Mouse (Mus musculus) midbrain, postnatal 0 days (tissue): Measurements from ENCODE around the gene Laptm4a. TPM values are rescaled to one million over a fixed set of nuclear protein-coding genes. Genes with fewer than 3 reads are reported as not detected.

ENCODE experiments used
- ATAC-seq: fragments of 200-750 bp; cut with Nextera tagmentation; 2 replicates; pipeline ENCODE4 v1.8.0; 2017; ENCODE audit warnings: moderate number of reproducible peaks, mild to moderate bottlenecking, moderate TSS enrichment, moderate library complexity; ENCODE audit not compliant: low FRiP score
- DNase-seq: peaks from one replicate; pipeline ENCODE4 v3.0.0-alpha.2; 2015; ENCODE audit warnings: low spot score
- H3K27ac ChIP-seq: fragments of 300-500 bp; sonication (generic); 2 replicates; pipeline ENCODE4 v1.5.1; 2014; ENCODE audit warnings: low read depth, mild to moderate bottlenecking, low read length, mixed read lengths
- H3K27me3 ChIP-seq: fragments of 300-500 bp; sonication (generic); 2 replicates; pipeline ENCODE4 v1.6.1; 2014; ENCODE audit warnings: low read length, control low read depth, mixed read lengths; ENCODE audit not compliant: insufficient read depth
- H3K36me3 ChIP-seq: fragments of 300-500 bp; sonication (generic); 2 replicates; pipeline ENCODE4 v1.6.1; 2014; ENCODE audit warnings: low read length, control low read depth, mixed read lengths; ENCODE audit not compliant: insufficient read depth
- H3K4me1 ChIP-seq: fragments of 300-500 bp; sonication (generic); 2 replicates; pipeline ENCODE4 v1.6.1; 2014; ENCODE audit warnings: mild to moderate bottlenecking, control low read depth, antibody characterized with exemption, low read length, mixed read lengths; ENCODE audit not compliant: insufficient read depth
- H3K4me2 ChIP-seq: fragments of 300-500 bp; sonication (generic); 2 replicates; pipeline ENCODE4 v1.6.1; 2014; ENCODE audit warnings: low read depth, mild to moderate bottlenecking, low read length, mixed read lengths; ENCODE audit not compliant: poor library complexity, severe bottlenecking
- H3K4me3 ChIP-seq: fragments of 300-500 bp; sonication (generic); 2 replicates; pipeline ENCODE4 v1.5.1; 2014; ENCODE audit warnings: low read depth, mild to moderate bottlenecking, low read length, moderate library complexity
- H3K9ac ChIP-seq: fragments of 300-500 bp; sonication (generic); replicated peaks from 2 replicates; pipeline ENCODE4 v1.6.1; 2014; ENCODE audit warnings: mild to moderate bottlenecking, low read length, moderate library complexity, mixed read lengths; ENCODE audit not compliant: poor library complexity, severe bottlenecking
- H3K9me3 ChIP-seq: fragments of 300-500 bp; sonication (generic); 2 replicates; pipeline ENCODE4 v1.6.1; 2016; ENCODE audit warnings: low read length, control low read depth
- CTCF ChIP-seq: IDR thresholded peaks from 2 replicates; pipeline ENCODE4 v1.5.1; 2016; ENCODE audit warnings: antibody characterized with exemption, mild to moderate bottlenecking
- WGBS: fragments of 180-500 bp; shearing (Covaris S2); extraction: QIAGEN DNeasy Blood & Tissue Kit; methylation state at CpG from one replicate; pipeline ENCODE4 v1.1.7; 2014; 5-methylcytosine and 5-hydroxymethylcytosine counted together
- polyA plus RNA-seq: library from polyadenylated mRNA; unstranded; fragments of >200 nt; fragmentation: Nextera tagmentation; extraction: Ambion mirVana; gene quantifications from 2 replicates; pipeline ENCODE4 v1.2.1, GENCODE M21; 2015
- total RNA-seq: library from RNA; depleted of rRNA; stranded (reverse); fragments of >200 nt; gene quantifications from 2 replicates; pipeline ENCODE4 v1.2.3, GENCODE M21; 2014

Laptm4a gene
- total and polyA plus RNA-seq, 2 experiments from 2014 or later = 177 to 225 TPM

GRCm38 (mm10) chr12:8940011-8941005, 18.8 kb downstream of the Laptm4a start:
- TF ChIP-seq CTCF = no peak
- no peak for ATAC-seq
- Histone ChIP-seq H3K4me3 (no peak overlapping the region), H3K9me3 (no peaks in the 10 kb centered on the region), H3K27me3 (no peaks in the 10 kb centered on the region), H3K9ac (no peak overlapping the region), H3K27ac (no peak overlapping the region), H3K4me1 (no peaks in the 10 kb centered on the region), H3K36me3 (peaks cover 26% of the 10 kb centered on the region), H3K4me2 (no peak overlapping the region)
- WGBS = 75% methylated on average over 12 of the region's 12 CpGs
- no peak for DNase-seq

GRCm38 (mm10) chr12:8941131-8941615, 19.7 kb downstream of the Laptm4a start:
- H3K4me1 ChIP-seq = no peaks in the 10 kb centered on the region
- 64% methylated on average over 4 of the region's 4 CpGs for WGBS
- H3K27ac ChIP-seq = no peak overlapping the region

GRCm38 (mm10) chr12:8941699-8942392, 20.4 kb downstream of the Laptm4a start:
- Histone ChIP-seq H3K4me3 (no peak overlapping the region), H3K9me3 (no peaks in the 10 kb centered on the region), H3K36me3 (peaks cover 17% of the 10 kb centered on the region), H3K27me3 (no peaks in the 10 kb centered on the region), H3K4me1 (no peaks in the 10 kb centered on the region), H3K27ac (no peak overlapping the region), H3K4me2 (no peak overlapping the region), H3K9ac (no peak overlapping the region)
- no peak for ATAC-seq
- WGBS = 74% methylated on average over 4 of the region's 4 CpGs
- no peak for TF ChIP-seq CTCF
- no peak for DNase-seq

More at GRCm38 (mm10) chr12:8941131-8941615, 19.7 kb downstream of the Laptm4a start:
- Histone ChIP-seq H3K9me3 (no peaks in the 10 kb centered on the region), H3K36me3 (peaks cover 23% of the 10 kb centered on the region), H3K9ac (no peak overlapping the region), H3K27me3 (no peaks in the 10 kb centered on the region), H3K4me2 (no peak overlapping the region), H3K4me3 (no peak overlapping the region)
- no peak for TF ChIP-seq CTCF
- no peak for ATAC-seq
- DNase-seq = no peak

- Histone ChIP-seq H3K27ac (no peak overlapping the region), H3K9me3 (no peaks in the 10 kb centered on the region), H3K4me1 (peaks cover 4% of the 10 kb centered on the region; the same call in 1 of the 2 replicates), H3K4me3 (no peak overlapping the region), H3K4me2 (no peak overlapping the region), H3K27me3 (peaks cover 4% of the 10 kb centered on the region; the same call in 1 of the 2 replicates), H3K9ac (no peak overlapping the region), H3K36me3 (no peaks in the 10 kb centered on the region)
- DNase-seq (no peak), ATAC-seq (no peak)
- no peak for TF ChIP-seq CTCF
- 62% methylated on average over 9 of the region's 9 CpGs for WGBS
These were observed 25.7 kb downstream of the Laptm4a start for GRCm38 (mm10) chr12:8947163-8947562.

- ATAC-seq (peak; percentile 44), DNase-seq (peak; percentile 23)
- H3K4me3 ChIP-seq = peak within 1 kb of the TSS; percentile 43
- no peak within 1 kb of the TSS for H3K27ac ChIP-seq
- under 1% methylated on average over 42 of the region's 42 CpGs for WGBS
- peaks cover 4% of the 10 kb centered on the region; the same call in 1 of the 2 replicates for H3K4me1 ChIP-seq
- peak within 1 kb of the TSS; percentile 94 for H3K4me2 ChIP-seq
- peaks cover 4% of the 10 kb centered on the region; the same call in 1 of the 2 replicates for H3K27me3 ChIP-seq
- H3K9me3 ChIP-seq = no peaks in the 10 kb centered on the region
- H3K36me3 ChIP-seq = no peaks in the 10 kb centered on the region
- TF ChIP-seq CTCF = peak; percentile 20
- peak within 1 kb of the TSS; percentile 29 for H3K9ac ChIP-seq
These were observed 26.4 kb downstream of the Laptm4a start, which contains the start of gene Matn3 for GRCm38 (mm10) chr12:8947714-8948464. Gene Matn3 (plus strand): TSS chr12:8947929.
